Mouse (Mus musculus) G1E (cell line): ENCODE measurements at regions not wholly inside any gene's neighbourhood (a gene's known extent, or its start where the extent isn't known, plus 50 kb on each side); places are given as distances from the start of the nearest gene placed in this dataset.

Experiments used
- CTCF ChIP-seq: IDR thresholded peaks from 2 replicates; pipeline ENCODE4 v1.5.1; 2012; ENCODE audit warnings: low read depth, low read length, inconsistent platforms, mixed read lengths
- GATA1 ChIP-seq: IDR thresholded peaks from 2 replicates; pipeline ENCODE4 v1.6.1; 2012; ENCODE audit warnings: borderline replicate concordance, low read length, inconsistent platforms, mixed read lengths
- TAL1 ChIP-seq: conservative IDR thresholded peaks from 2 replicates; pipeline ENCODE4 v1.6.1; 2012; ENCODE audit warnings: low read depth, low read length, inconsistent platforms, mixed read lengths

DNA sequence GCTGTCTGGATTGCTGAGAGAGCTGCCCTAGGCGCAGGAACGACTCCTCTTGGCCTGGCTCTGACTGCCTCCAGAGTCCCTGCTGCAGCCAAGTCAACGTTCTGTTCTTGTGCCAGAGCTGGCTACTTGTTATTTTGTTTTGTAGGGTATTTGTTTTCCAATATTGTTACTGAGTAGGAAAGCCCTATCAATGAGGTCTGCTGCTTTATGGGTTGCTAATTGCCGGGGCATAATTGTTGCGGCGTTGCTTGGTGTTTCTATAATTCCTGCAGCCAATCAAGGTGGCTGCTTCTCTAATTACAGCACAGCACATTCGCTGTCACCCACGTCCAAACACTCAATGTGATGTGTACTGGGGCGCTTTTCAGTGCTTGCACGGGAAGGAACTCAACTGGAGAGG lies 589.4 kb downstream of the Tox3 start:
- TF ChIP-seq CTCF (no peak), TAL1 (no peak), GATA1 (no peak)
